Mouse (Mus musculus) urinary bladder, postnatal 4 days (tissue): ENCODE data around the gene Thumpd3.
A peak's percentile ranks its signal among the peaks of the same experiment; 100 is the strongest.

Experiments
- DNase-seq, 2 experiments: peaks; one replicate each; pipeline ENCODE4 v3.0.0; 2021 to 2022; ENCODE audit warnings: low spot score in 2 of 2

The Thumpd3 gene

DNA sequence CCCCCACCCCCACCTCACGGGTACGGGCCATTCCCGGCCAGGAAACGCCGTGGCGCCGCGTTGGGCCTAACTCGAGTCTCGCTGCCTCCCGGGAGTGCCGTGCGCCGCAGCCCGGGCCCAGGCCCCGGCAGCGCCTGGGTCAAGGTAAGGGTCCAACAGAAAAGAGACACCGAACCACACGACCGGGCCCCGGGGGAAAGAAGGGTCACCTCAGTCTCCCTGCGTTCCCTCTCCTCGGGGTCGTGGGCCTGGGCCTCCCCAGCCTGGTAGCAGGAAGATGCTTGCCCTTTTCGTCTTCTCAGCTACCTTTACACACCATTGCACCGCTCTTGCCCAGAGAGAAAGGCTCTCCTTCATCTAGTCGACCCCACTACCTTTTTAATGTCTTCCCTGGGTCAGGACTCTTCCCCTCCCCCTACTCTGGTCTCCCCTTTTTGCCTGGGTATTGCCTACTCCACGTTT is 31.6 kb downstream of the Thumpd3 start:
- no peak for DNase-seq

DNA sequence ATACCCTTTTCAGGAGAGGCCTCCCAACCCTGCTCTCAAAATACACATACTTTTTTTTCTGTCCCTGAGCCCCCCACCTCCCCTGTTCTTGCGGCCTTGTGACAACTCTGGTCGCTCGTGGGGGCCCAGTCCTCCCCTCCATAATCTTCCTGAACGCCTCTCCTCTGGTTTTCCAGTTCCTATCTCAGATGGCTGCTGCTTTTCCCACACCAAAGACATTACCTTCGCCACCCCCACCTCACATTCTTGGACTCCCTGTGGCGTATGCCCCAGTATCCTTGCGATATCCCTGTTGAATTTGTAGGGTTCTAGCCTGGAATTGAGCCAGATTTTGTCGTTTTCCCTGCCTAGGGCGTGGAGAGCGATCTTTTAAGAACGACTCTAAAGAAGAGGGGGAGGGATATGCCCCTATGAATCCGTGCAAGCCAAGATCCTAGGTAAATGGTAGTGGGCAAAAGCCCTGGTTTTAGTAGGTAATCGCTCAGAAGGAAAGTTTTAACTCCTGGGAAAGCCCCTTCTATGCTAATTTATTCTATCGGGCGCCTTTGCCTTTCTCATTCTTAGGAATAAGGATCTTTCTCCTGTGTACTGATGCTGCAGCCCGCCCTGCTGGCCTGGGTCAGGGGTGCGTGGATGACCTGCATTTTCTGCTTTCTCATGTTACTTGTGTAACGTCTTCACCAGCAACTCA is 32.2 kb downstream of the Thumpd3 start:
- DNase-seq, result peak in 1 of 2 experiments; percentile 21

DNA sequence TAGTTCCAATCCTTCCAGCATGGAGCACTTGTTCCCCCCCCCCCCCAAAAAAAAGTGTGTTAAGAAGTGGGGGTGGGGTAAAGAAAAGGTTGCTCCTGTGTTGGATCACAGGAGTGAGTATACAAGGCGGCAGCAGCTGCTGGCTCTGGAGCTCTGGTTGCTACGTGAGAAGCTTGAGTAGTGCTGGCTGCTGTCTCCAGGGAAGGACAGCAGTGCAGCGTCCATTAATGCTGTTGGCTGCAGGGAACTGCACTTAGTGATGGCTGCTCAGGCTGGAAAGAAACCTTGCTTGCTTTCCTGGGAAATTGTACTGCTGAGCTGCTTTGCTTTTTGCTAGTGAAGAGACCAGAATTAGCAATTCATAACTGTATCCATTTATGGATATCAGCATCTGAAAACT is 33.5 kb downstream of the Thumpd3 start:
- DNase-seq, result no peak

DNA sequence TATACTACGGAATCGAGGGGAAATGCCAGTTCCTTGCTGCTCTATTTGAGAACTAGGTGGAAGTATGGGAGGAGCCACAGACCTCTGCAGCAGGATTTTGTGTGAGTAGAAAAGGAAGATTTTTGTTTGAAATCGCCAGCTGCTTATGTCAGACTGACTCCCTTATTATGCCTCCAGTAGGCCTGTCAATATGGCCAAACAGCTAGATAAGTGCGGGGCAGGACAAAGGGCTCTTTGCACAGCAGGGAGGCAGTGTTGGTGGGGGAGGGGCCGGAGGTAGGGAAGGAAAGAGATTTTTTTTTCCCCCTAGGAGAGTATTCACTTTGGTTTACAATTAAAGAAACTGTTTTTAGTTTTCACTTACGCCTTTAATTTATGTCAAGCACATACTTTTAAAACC is 36.2 kb downstream of the Thumpd3 start:
- no peak for DNase-seq

DNA sequence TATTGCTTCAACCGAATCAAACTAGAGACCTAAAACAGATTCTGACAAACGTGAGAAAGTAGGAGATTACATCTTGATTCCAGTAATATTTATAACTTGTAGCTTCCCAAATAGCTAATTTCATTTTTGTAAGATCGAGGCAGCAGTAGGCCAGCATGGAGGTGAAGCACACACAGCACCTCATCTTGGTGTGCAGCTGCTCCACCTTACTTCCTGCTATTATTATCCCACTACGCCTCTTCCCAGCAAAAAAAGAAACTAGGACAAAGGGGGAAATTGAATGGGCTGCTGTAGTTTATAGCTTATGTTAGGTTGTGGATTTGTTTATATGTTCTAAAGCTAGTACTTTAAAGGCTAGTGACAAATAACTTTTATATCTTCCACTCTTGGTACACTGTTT is 38.6 kb downstream of the Thumpd3 start:
- no peak for DNase-seq

DNA sequence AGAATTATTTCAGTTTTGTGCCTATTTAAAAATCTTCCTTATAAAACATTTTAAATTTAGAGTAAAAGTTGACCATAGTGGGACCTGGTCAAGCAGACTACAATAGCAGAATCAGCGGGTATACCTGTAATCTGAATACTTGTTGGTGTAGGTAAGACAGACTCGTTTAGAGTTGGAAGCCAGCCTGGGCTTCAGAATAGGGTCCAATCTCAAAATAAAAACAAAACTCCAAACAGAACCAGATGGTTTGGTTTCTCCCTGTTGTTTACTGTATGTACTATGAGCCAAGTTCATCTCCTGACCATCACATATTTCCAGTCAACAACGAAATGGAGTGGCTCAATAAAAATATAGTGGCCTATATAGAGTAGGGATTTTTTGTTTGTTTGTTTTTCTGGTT is 47.2 kb downstream of the Thumpd3 start:
- no peak for DNase-seq

DNA sequence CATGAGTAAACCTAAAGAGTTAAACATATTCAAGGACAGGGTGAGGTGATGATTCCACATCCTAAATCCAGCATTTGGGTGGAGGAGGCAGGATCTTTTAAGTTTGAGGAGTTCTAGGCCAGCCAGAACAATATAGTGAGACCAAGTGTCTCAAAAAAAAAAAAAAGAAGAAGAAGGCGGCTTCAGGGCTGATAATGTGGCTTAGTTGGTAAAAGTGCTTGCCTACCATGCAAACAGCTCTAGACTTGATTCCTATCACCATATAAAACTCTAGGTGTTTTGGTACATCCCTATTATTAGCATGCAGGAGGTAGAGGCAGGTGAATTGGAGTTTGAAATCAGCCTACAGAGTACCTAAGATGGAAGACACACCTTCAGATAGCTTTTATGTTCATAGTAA is 49.5 kb downstream of the Thumpd3 start:
- no peak for DNase-seq

DNA sequence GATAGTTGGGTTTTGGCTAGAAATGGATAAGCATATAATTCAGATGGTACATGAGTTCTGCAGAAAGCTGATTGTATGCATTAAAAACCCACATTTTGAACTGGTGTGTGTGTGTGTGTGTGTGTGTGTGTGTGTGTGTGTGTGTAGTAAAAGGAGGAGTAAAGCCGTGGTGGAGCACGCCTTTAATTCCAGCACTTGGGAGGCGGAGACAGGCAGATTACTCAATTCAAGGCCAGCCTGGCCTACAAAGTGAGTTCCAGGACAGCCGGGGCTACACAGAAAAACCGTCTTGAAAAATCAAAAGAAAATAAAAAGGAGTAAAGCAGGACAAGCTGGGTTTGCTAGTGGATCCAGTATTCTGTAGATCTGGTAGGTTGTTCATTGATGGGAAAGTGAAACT is 51.6 kb downstream of the Thumpd3 start:
- no peak for DNase-seq

DNA sequence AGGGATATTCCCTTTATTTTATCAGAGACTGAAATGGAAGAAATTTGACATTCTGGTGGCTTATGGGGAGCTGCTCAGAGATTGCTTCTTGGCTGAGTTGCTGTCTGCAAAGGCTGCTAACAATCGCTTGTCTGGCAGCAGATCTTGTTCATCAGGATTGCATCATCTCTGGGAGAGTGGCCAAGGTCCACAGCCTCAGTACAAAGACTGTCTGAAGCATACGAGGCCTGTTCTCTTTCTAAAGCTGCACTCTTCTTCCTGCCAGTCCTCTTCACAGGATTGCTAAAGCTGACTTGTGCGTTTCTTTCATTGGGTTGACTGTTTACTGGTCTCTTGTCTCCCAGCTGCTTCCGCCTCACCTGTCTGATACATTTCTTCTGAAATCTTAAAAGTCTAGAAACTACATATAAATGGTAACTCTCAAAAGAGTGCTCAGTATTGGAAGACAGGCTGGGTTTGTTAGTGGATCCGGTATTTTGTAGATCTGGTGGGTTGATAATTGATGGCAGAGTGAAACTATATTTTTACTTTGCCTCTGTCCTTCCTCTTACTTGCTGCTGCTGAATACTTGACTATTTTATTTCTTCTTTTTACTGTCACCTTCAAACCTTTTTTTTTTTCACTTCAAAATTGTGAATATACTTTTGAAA is 53.7 kb downstream of the Thumpd3 start:
- peak; percentile 77 to 83 for DNase-seq

DNA sequence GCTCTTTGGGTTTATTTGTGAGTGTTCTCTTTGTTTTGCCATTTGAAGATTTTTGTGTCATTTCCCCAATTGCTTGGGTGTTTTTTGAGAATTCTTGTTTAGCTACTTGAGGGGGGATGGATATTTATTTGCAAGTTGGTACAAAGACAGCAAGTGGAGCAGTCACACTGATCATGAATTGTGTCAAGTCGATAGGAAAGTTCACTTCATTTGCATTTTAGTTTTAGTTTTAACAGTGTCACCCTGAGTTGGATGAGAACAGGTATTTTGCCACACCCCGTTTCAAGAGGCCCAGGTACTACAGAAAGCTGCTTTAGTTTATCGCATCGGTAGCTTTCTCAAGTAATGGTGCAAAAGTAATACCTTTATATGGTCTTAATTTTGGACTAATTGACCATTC is 56.5 kb downstream of the Thumpd3 start:
- no peak for DNase-seq

DNA sequence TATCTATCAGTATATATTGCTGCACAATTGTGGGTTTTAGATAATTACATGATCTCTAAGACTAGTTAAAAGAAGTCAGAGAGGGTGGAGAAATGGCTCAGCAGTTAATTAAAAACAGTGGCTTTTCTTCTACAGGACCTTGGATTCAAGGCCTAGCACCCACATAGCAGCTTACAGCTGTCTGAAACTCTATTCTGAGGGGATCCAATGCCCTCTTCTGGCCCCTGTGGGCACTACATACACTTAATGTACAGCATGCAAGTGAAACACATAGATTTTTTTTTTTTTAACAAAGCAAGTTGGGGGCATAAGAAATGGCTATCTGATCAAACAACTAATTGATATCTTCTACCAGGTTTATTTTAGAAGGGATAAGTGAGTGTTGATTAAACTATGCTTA is 57.7 kb downstream of the Thumpd3 start:
- no peak for DNase-seq

DNA sequence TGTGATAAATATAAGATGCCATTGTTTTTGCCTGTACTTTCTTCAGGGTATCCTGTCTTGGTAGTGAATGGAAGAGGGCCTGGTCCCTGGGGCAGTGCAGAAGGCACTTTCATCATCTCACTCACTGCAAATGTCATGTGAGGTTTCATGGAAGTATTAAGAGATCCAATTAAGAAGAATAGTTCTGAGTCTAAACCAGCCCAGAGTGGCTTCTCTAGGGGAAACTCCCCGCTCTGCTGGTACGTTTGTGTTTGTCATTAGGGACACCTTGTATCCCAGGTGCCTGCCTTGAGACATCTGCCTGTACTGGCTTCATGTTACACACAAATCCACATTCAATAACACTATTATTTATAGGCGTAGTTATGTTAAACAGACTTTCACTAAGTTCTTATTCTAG is 63.4 kb downstream of the Thumpd3 start:
- DNase-seq, result no peak

DNA sequence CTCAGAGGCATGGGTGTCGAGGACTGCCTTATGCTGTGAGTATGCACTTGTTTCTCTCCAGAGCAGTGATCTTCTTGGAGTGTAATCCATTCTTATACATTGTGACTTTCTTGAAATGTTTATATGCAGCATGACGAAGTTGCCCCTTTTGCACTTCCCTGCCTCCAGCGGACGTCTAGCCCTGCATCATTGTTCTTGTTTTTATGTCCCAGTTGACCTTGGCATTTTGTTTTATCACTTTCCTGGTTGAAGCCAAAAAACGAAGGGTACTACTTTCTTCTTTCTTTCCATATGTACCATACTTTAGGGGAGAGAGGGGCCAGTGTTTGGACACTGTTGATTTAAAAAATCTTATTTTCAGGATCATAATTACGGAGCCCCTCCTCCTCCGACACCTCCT is 63.9 kb downstream of the Thumpd3 start:
- no peak for DNase-seq
